ENCODE assay signal across 9 mouse cellular contexts in the genomic region with DNA sequence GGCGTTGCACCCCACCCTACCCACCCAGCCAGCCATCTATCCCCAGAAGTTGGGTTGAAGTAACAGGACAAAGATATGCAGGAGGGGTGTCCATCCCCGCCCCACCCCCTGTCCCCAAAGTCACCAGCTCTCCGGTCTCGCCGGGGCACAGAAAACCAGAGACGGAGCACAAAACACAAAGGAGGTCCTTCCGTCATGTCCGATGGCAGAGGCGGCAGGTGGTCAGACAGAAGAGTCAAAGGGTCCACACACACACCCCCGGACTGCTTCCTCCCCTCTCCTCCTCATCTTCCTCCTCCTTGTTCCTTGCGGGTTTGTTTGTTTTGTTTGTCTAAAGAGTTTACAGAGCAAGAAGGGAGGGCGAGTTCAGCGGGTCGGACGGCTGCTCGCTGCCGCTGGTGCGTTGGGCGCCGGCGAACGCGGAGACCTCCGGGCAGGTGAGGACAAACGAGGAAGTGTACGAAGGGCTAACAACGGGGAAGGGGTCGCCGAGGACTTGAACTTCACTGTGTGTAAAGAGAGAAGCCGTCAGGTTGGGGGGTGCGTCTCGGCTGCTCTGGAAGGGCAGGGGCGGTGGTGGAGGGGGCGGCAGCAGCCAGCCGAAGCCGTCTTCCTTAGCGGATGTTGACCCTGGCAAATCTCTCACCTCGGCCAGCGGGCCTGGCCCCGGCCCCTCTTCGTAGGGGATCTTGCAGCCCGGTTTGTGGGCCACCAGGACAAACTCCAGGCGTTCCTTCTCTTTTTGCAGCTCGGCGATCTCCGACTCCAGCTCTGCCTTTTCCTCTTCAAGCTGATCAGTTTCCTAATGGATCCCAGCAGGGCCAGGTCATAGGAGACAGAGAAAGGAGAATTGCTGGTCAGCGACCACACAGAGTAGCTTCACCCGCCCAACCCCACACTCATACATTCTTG. TPM values are rescaled to one million over a fixed set of nuclear protein-coding genes. Genes with fewer than 3 reads are reported as not detected.
DNase-seq lines count a peak whose midpoint lies in the region; ATAC-seq and TF ChIP-seq lines count a peak whose summit lies in the region.
"Had no signal": no experiment of that assay in that cellular context is flagged by ENCODE, and none has a peak within 500 bp of the region (broad histone marks: within the 10 kb centered on the region; RNA-seq: fewer than 3 reads in every experiment).

No protein-coding gene starts in this region.

- H3K27ac ChIP-seq in gastrocnemius, adult 2 months: no peak overlapping the region
- no peak overlapping the region for H3K27ac ChIP-seq in liver, embryonic 13.5 days

- intact Hi-C loops in gastrocnemius, adult 2 months (cut with DNase I): no loop called here

- WGBS in liver, embryonic 13.5 days (ENCODE audit: insufficient replicate concordance): 4% methylated on average over 48 of the region's 48 CpGs

- peak overlapping the region; percentile 54 for H3K4me3 ChIP-seq in gastrocnemius, adult 2 months
- H3K4me3 ChIP-seq in liver, embryonic 13.5 days (replicated peaks): peak overlapping the region; percentile 38
- H3K4me3 ChIP-seq: myocyte had no signal

- no peaks in the 10 kb centered on the region for H3K9me3 ChIP-seq in liver, embryonic 13.5 days (replicated peaks)

- H3K9ac ChIP-seq in liver, embryonic 13.5 days: no peak overlapping the region

- TF ChIP-seq CTCF in gastrocnemius, adult 2 months (IDR thresholded peaks at IDR 0.05): no peak

- peaks cover 81% of the 10 kb centered on the region for H3K27me3 ChIP-seq in liver, embryonic 13.5 days

- DNase-seq in gastrocnemius, adult 2 months: no peak
- no peak for DNase-seq in gastrocnemius, adult 18-20 months (ENCODE audit: low spot score)
- DNase-seq in thymus, postnatal 4 days: peak; percentile 29
- no peak for DNase-seq in thymus, adult 18-20 months
- DNase-seq in liver, embryonic 13.5 days: no peak
- DNase-seq in frontal cortex, postnatal 25 days (ENCODE audit: low spot score in 2 of 2): no peak
- no peak for DNase-seq in right cerebral cortex, postnatal 36 days (ENCODE audit: low spot score in 2 of 2)

- H3K36me3 ChIP-seq in liver, embryonic 13.5 days: no peaks in the 10 kb centered on the region

- H3K4me1 ChIP-seq in liver, embryonic 13.5 days (replicated peaks): peaks cover 45% of the 10 kb centered on the region

- ATAC-seq in liver, embryonic 13.5 days (ENCODE audit: low read depth): no peak
- no peak for ATAC-seq in erythroblast, adult 5-6 weeks (replicated peaks; ENCODE audit: low FRiP score, poor library complexity, severe bottlenecking)

- peak overlapping the region; percentile 41 for H3K4me2 ChIP-seq in liver, embryonic 13.5 days

RNA-seq across cellular contexts. Expression of a gene that starts 5.1 kb away (rescaled TPM):
- total RNA-seq in gastrocnemius, adult 2 months (2021): under 1 TPM; 0.22 to 0.59 TPM
- 1 to 10 TPM in 1 of 2 experiments, under 1 TPM in 1; 0.57 to 2.5 TPM for total RNA-seq in gastrocnemius, adult 18-20 months (2021)
- 0.03 TPM in 1 of 2 replicates, not detected in the other for polyA plus RNA-seq in liver, embryonic 13.5 days (2015; fragmentation: Nextera tagmentation; extraction: Ambion mirVana)
- total RNA-seq in erythroblast, adult 5-6 weeks (2015; ENCODE audit: low replicate concordance): 2.9 and 3.1 TPM in 2 replicates
- 2.2 and 3.8 TPM in 2 replicates for total RNA-seq in erythroblast, adult 5-6 weeks (2017; ENCODE audit: low replicate concordance)

RNA-seq across cellular contexts. Expression of a gene that starts 22.3 kb away (rescaled TPM):
- total RNA-seq in gastrocnemius, adult 2 months (2021): 1,000 to 10,000 TPM in 1 of 2 experiments, 100 to 1,000 TPM in 1; 987 to 1,150 TPM
- 1,000 to 10,000 TPM; 1,025 to 1,102 TPM for total RNA-seq in gastrocnemius, adult 18-20 months (2021)
- 4.0 and 4.1 TPM in 2 replicates for polyA plus RNA-seq in liver, embryonic 13.5 days (2015; fragmentation: Nextera tagmentation; extraction: Ambion mirVana)
- not detected in 2 replicates for total RNA-seq in erythroblast, adult 5-6 weeks (2015; ENCODE audit: low replicate concordance)
- total RNA-seq in erythroblast, adult 5-6 weeks (2017; ENCODE audit: low replicate concordance): not detected in 2 replicates

RNA-seq across cellular contexts. Expression of a gene that starts 24.9 kb away (rescaled TPM):
- under 1 TPM in 1 of 2 experiments, not detected in 1; 0.74 TPM for total RNA-seq in gastrocnemius, adult 2 months (2021)
- under 1 TPM; 0.30 to 0.36 TPM for total RNA-seq in gastrocnemius, adult 18-20 months (2021)
- polyA plus RNA-seq in liver, embryonic 13.5 days (2015; fragmentation: Nextera tagmentation; extraction: Ambion mirVana): not detected in 2 replicates
- not detected in 2 replicates for total RNA-seq in erythroblast, adult 5-6 weeks (2015; ENCODE audit: low replicate concordance)
- not detected in 2 replicates for total RNA-seq in erythroblast, adult 5-6 weeks (2017; ENCODE audit: low replicate concordance)

RNA-seq across cellular contexts. Expression of a gene that starts 33.1 kb away (rescaled TPM):
- total RNA-seq in gastrocnemius, adult 2 months (2021): 10 to 100 TPM; 13.6 to 17.3 TPM
- total RNA-seq in gastrocnemius, adult 18-20 months (2021): 10 to 100 TPM; 11.6 to 22.2 TPM
- polyA plus RNA-seq in liver, embryonic 13.5 days (2015; fragmentation: Nextera tagmentation; extraction: Ambion mirVana): 45.6 and 46.7 TPM in 2 replicates
- 34.6 and 35.9 TPM in 2 replicates for total RNA-seq in erythroblast, adult 5-6 weeks (2015; ENCODE audit: low replicate concordance)
- total RNA-seq in erythroblast, adult 5-6 weeks (2017; ENCODE audit: low replicate concordance): 32.5 and 56.6 TPM in 2 replicates

RNA-seq across cellular contexts. Expression of a gene that starts 39.8 kb away (rescaled TPM):
- total RNA-seq in gastrocnemius, adult 2 months (2021): 10 to 100 TPM; 28.1 to 30.4 TPM
- 10 to 100 TPM; 30.0 to 30.8 TPM for total RNA-seq in gastrocnemius, adult 18-20 months (2021)
- polyA plus RNA-seq in liver, embryonic 13.5 days (2015; fragmentation: Nextera tagmentation; extraction: Ambion mirVana): 19.1 and 21.0 TPM in 2 replicates
- 8.6 and 8.8 TPM in 2 replicates for total RNA-seq in erythroblast, adult 5-6 weeks (2015; ENCODE audit: low replicate concordance)
- total RNA-seq in erythroblast, adult 5-6 weeks (2017; ENCODE audit: low replicate concordance): 4.6 and 5.2 TPM in 2 replicates

Comparison
In these comparisons a context has a peak if more than half of its experiments do, and no peak if none do; other contexts are left out.
1. RNA of a gene that starts 22.3 kb away (total RNA-seq): 987 to 1,150 TPM in gastrocnemius, adult 2 months and 1,025 to 1,102 TPM in gastrocnemius, adult 18-20 months; not detected in erythroblast, adult 5-6 weeks; every median in the first group is over 100 times any median in the second.